Mouse (Mus musculus): ENCODE results near the gene Jmjd8. TPM values are rescaled to one million over a fixed set of nuclear protein-coding genes. Genes with fewer than 3 reads are reported as not detected.
"Not testable (repeated sequence)": the region's sequence is repeated elsewhere in the genome, so short reads cannot be mapped to it uniquely, and the experiment has no call there.

Jmjd8 gene
- polyA plus RNA-seq, 1 experiment from 2014 or later: 22.7 TPM

DNA sequence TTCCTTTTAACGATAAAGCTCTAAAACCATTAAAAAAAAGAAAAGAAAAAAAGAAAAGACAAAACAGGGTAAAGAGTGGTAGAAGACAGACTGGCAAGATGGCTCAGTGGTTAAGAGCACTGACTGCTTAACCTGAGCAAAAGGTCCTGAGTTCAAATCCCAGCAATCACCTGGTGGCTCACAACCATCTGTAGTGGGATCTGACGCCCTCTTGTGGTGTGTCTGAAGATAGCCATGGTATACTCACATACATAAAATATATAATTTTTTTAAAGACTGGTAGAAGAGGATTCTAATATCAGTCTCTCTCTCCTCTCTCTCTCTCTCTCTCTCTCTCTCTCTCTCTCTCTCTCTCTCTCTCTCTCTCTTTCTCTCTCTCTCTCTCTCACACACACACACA, 21.2 kb upstream of the Jmjd8 start:
- H3K9ac ChIP-seq (ENCODE audit: low read depth, low read length); H3K4me2 ChIP-seq (replicated peaks; ENCODE audit: low read depth); H3K27ac ChIP-seq (ENCODE audit: low read depth, low read length); H3K9me3 ChIP-seq (ENCODE audit: control insufficient read depth); H3K4me3 ChIP-seq (ENCODE audit: low read depth, low read length); H3K36me3 ChIP-seq (ENCODE audit: control insufficient read depth, insufficient read depth); H3K4me1 ChIP-seq (replicated peaks; ENCODE audit: control insufficient read depth, insufficient read depth, low read length); ATAC-seq: not testable (repeated sequence)
- peak; percentile 21; the same call in 1 of the 2 replicates for TF ChIP-seq CTCF (IDR thresholded peaks at IDR 0.05; ENCODE audit: low read depth)
- 56% methylated on average over 2 of the region's 2 CpGs for WGBS
- peaks cover 30% of the 10 kb centered on the region for H3K27me3 ChIP-seq (replicated peaks; ENCODE audit: control insufficient read depth, insufficient read depth, low read length)

- no peak for ATAC-seq
- no peak for TF ChIP-seq CTCF (IDR thresholded peaks at IDR 0.05; ENCODE audit: low read depth)
- H3K9ac ChIP-seq (ENCODE audit: low read depth, low read length): no peak overlapping the region
- no peaks in the 10 kb centered on the region for H3K4me1 ChIP-seq (replicated peaks; ENCODE audit: control insufficient read depth, insufficient read depth, low read length)
- H3K27me3 ChIP-seq (replicated peaks; ENCODE audit: control insufficient read depth, insufficient read depth, low read length): peaks cover 28% of the 10 kb centered on the region
- no peaks in the 10 kb centered on the region for H3K9me3 ChIP-seq (ENCODE audit: control insufficient read depth)
- H3K4me2 ChIP-seq (replicated peaks; ENCODE audit: low read depth): peak overlapping the region; percentile 92; the same call in 1 of the 2 replicates
- WGBS: 51% methylated on average over 5 of the region's 5 CpGs
- no peak overlapping the region for H3K4me3 ChIP-seq (ENCODE audit: low read depth, low read length)
- H3K27ac ChIP-seq (ENCODE audit: low read depth, low read length): no peak overlapping the region
- H3K36me3 ChIP-seq (ENCODE audit: control insufficient read depth, insufficient read depth): no peaks in the 10 kb centered on the region
Measured at GRCm38 (mm10) chr17:25808028-25808427, 20.6 kb upstream of the Jmjd8 start.

DNA sequence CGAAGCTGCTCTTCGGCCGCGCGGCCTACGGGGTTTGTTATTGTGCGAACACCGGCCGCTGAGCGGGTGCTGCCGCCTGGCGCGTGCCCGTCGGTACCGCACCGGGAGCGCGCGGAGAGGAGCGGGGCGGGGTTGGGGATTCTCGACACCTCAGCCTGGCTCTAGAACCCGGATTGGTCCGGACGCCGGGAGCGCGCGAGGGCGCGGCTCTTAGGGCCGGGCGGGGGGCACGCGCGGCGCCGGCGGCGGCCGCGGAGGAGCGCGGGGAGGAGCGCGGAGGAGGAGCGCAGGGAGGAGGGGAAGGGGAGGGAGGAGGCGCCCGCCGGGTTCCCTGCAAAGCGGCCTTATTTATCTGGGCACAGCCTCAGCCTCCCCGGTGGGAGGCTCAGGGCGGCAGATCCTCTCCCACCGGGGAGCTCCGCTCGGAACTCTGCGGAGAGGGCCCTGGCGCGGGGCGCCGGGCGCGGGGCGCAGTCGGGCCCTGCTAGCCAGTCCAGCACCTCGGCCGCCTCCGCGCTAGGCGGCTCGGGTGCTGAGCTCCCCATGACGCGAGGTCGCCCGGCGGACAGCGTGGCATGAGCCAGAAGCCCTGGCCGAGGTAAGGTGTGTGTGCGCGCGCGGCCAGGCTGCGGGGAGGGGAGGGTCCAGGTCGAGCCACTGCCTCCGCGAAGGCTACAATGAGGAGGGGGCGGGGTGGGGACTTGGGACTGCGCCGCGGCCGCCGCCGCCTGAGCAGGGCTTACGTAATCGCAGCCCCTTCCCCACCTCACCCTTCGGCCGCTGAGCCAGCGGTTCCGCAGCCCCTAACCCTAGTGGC, 19.7 kb upstream of the Jmjd8 start, which contains the start of gene Fbxl16:
Gene Fbxl16 (plus strand): TSS at position 297 of the 817 bp plus-strand sequence.
- H3K36me3 ChIP-seq (ENCODE audit: control insufficient read depth, insufficient read depth): no peaks in the 10 kb centered on the region
- under 1% methylated on average over 92 of the region's 100 CpGs for WGBS
- peak; percentile 58 for TF ChIP-seq CTCF (IDR thresholded peaks at IDR 0.05; ENCODE audit: low read depth)
- H3K4me3 ChIP-seq (ENCODE audit: low read depth, low read length): peak within 1 kb of the TSS; percentile 51
- H3K4me2 ChIP-seq (replicated peaks; ENCODE audit: low read depth): peak within 1 kb of the TSS; percentile 92
- no peak within 1 kb of the TSS for H3K27ac ChIP-seq (ENCODE audit: low read depth, low read length)
- peaks cover 32% of the 10 kb centered on the region for H3K27me3 ChIP-seq (replicated peaks; ENCODE audit: control insufficient read depth, insufficient read depth, low read length)
- no peaks in the 10 kb centered on the region for H3K9me3 ChIP-seq (ENCODE audit: control insufficient read depth)
- 0 out of 2 replicates have a peak within 1 kb of the TSS, but pooled peaks have one; percentile 17 for H3K9ac ChIP-seq (ENCODE audit: low read depth, low read length)
- H3K4me1 ChIP-seq (replicated peaks; ENCODE audit: control insufficient read depth, insufficient read depth, low read length): no peaks in the 10 kb centered on the region; the same call in 1 of the 2 replicates
- ATAC-seq: peak; percentile 63

DNA sequence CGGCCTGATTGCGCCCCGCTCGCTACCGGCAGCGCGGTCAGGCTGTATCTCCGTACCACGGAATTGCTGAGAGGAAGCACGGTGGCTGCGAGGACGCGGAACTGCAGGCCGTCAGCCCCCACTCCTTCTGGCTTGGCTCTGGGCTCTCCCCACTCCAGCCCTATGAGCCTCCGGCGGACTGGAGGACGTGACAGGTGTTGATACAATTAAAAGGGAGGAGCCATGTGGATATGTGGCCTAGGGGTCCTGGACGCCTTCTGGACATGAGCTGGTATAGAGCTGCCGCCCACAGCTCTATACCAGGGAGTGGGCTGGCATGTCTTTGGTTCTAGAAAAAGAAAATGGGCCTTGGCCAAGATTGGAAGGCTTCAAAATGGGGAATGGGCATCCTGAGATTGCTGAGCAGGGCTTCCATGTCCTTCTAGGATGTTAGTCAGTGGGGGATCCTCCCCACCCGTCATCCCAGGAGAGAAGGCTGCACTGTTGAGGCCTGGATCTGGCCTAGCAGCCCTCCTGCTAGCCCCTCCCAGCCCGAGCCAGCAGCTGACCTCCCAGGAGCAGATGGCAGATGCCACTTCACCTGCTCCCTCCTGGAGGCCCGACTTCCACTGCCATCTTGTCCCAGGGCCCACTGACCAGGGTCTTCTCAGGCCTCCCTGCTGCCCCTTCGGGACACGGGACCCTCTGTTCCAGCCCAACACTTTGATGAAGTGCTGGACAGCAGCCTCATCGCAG, 18.9 kb upstream of the Jmjd8 start:
- ATAC-seq: peak; percentile 4; the same call in 1 of the 2 replicates
- TF ChIP-seq CTCF (IDR thresholded peaks at IDR 0.05; ENCODE audit: low read depth): no peak
- Histone ChIP-seq H3K4me2 (replicated peaks; ENCODE audit: low read depth) (peak overlapping the region; percentile 92), H3K9ac (ENCODE audit: low read depth, low read length) (0 out of 2 replicates have a peak overlapping the region, but pooled peaks have one; percentile 17), H3K36me3 (ENCODE audit: control insufficient read depth, insufficient read depth) (no peaks in the 10 kb centered on the region), H3K27ac (ENCODE audit: low read depth, low read length) (no peak overlapping the region), H3K27me3 (replicated peaks; ENCODE audit: control insufficient read depth, insufficient read depth, low read length) (peaks cover 32% of the 10 kb centered on the region), H3K4me1 (replicated peaks; ENCODE audit: control insufficient read depth, insufficient read depth, low read length) (no peaks in the 10 kb centered on the region; the same call in 1 of the 2 replicates), H3K4me3 (ENCODE audit: low read depth, low read length) (peak overlapping the region; percentile 51), H3K9me3 (ENCODE audit: control insufficient read depth) (no peaks in the 10 kb centered on the region)
- WGBS: 15% methylated on average over 25 of the region's 25 CpGs

GRCm38 (mm10) chr17:25810890-25811289, 17.8 kb upstream of the Jmjd8 start:
- Histone ChIP-seq H3K9me3 (ENCODE audit: control insufficient read depth) (no peaks in the 10 kb centered on the region), H3K4me2 (replicated peaks; ENCODE audit: low read depth) (no peak overlapping the region), H3K27me3 (replicated peaks; ENCODE audit: control insufficient read depth, insufficient read depth, low read length) (peaks cover 32% of the 10 kb centered on the region), H3K36me3 (ENCODE audit: control insufficient read depth, insufficient read depth) (no peaks in the 10 kb centered on the region), H3K4me3 (ENCODE audit: low read depth, low read length) (no peak overlapping the region), H3K4me1 (replicated peaks; ENCODE audit: control insufficient read depth, insufficient read depth, low read length) (no peaks in the 10 kb centered on the region; the same call in 1 of the 2 replicates), H3K27ac (ENCODE audit: low read depth, low read length) (no peak overlapping the region), H3K9ac (ENCODE audit: low read depth, low read length) (no peak overlapping the region)
- WGBS: 67% methylated on average over 4 of the region's 4 CpGs
- no peak for TF ChIP-seq CTCF (IDR thresholded peaks at IDR 0.05; ENCODE audit: low read depth)
- no peak for ATAC-seq

DNA sequence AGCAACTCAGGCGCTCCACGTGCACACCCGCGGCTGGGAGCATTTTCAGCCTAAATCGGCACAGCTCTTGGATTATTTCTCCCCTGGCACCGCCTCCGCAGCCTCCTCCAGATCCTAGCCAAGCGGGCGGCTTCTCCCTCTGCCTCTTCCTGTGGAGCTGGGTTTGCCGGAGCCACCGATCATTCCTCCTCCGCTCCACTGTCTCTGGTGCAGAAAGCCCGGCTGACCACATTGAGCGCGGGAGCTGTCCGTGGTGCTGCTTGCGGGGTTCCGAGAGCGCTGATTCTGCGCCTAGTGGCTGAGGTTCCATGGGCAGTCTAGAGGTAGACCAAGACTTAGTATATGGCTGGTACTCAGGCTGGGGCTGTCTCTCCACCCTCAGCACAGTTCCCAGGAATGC, 15.2 kb upstream of the Jmjd8 start:
- H3K4me1 ChIP-seq (replicated peaks; ENCODE audit: control insufficient read depth, insufficient read depth, low read length): no peaks in the 10 kb centered on the region; the same call in 1 of the 2 replicates
- no peak overlapping the region for H3K27ac ChIP-seq (ENCODE audit: low read depth, low read length)
- 0 out of 2 replicates have a peak overlapping the region, but pooled peaks have one; percentile 13 for H3K4me2 ChIP-seq (replicated peaks; ENCODE audit: low read depth)
- H3K9ac ChIP-seq (ENCODE audit: low read depth, low read length): no peak overlapping the region
- ATAC-seq: 0 out of 2 replicates have a peak, but pooled peaks have one; percentile 29
- WGBS: 1% methylated on average over 20 of the region's 20 CpGs
- no peak overlapping the region for H3K4me3 ChIP-seq (ENCODE audit: low read depth, low read length)
- TF ChIP-seq CTCF (IDR thresholded peaks at IDR 0.05; ENCODE audit: low read depth): peak; percentile 81
- no peaks in the 10 kb centered on the region for H3K36me3 ChIP-seq (ENCODE audit: control insufficient read depth, insufficient read depth)
- peaks cover 39% of the 10 kb centered on the region for H3K27me3 ChIP-seq (replicated peaks; ENCODE audit: control insufficient read depth, insufficient read depth, low read length)
- H3K9me3 ChIP-seq (ENCODE audit: control insufficient read depth): no peaks in the 10 kb centered on the region
